Mouse (Mus musculus) natural killer cell, adult 2 months (primary cell): ENCODE measurements around the gene Hoxb8.
A peak's percentile ranks its signal among the peaks of the same experiment; 100 is the strongest.

Experiments used
- DNase-seq, 2 experiments: peaks; one replicate each; pipeline ENCODE4 v3.0.0; 2022; ENCODE audit warnings: low spot score in 2 of 2

Gene Hoxb8

GRCm38 (mm10) chr11:96281855-96282570, at the start of gene Hoxb8:
Gene Hoxb8 (plus strand): TSS chr11:96281905.
- no peak for DNase-seq

DNA sequence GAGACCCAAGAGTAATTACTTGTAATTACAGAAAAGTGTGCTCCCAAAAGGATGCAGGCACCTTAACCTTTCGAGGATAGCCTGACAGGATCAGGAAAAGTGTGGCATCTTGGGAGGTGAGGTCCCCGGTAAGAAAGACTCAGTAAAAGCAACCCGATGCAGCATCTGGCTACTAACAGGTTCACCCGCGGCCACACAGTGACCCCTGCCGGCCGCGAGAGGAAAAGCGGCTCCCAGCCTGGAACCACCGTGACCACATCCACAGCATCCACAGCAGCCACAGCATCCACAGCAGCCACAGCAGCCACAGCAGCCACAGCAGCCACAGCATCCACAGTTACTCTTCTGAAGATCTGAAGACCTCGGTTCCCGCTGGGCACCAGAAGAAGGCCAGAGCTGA, 46.8 kb upstream of the Hoxb8 start:
- peak; percentile 48 to 51 for DNase-seq

DNA sequence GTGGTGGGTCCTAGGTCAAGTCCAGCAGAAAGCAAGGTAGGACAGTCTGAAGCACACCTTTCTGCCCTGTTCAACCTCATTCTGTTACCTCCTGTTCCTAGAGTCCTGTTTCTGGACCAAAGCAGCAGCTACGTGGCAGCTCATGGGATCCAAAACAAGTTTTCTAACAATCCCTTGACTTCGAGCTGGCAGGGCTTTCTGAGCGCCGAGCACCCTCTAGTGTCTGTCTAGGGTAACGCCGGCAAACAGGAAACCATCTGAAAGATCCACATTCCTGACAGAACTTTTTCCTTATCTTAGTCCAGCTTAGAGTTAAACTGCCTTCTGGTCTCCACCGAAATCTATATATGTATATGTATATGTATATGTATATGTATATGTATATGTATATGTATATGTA, 41.5 kb upstream of the Hoxb8 start:
- no peak for DNase-seq

DNA sequence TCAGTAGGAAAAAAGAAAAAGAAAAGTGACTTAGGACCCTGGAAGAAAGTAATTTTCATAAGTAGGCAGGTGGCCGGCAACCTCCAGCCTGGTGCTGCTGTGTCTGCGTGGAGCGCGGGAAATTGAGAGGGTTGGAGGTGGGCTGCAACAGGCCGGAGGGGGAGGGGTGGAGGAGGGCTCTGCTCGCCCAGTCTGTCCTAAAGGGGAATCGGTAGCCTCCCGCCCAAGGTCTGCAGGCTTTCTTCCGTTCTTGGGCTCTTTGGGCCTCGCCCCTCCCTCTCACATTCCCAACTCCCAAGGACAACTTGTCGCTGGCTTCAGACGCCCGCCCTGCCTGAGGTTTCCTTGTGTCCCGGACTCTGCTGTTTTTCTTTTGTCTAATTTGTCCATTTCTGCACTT, 30.8 kb upstream of the Hoxb8 start:
- no peak for DNase-seq

- no peak for DNase-seq
Observed at GRCm38 (mm10) chr11:96251480-96252031, 30.1 kb upstream of the Hoxb8 start.

- no peak for DNase-seq
Observed at GRCm38 (mm10) chr11:96252541-96253120, 29.1 kb upstream of the Hoxb8 start.

DNA sequence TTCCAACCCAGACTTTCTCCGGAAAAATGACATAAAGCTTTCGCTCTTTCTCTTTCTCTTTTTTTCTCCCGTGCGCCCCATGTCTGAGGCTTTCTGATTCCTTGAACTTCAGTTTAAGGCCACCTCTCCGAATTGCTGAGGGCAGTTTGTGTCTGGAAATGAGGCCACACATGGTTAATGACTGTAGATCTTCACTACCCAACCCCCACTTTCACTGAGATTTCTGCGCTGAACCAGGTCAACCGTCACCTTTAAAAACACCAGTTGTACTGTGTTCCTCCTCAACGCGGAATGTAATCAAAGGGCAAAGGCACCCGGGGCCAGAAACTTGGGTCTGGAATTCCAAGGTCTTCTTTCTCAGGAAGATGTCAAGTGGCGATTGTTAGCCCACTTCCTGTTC, 27.5 kb upstream of the Hoxb8 start:
- no peak for DNase-seq

- DNase-seq, result no peak
Observed at GRCm38 (mm10) chr11:96255111-96255995, 26.4 kb upstream of the Hoxb8 start.

DNA sequence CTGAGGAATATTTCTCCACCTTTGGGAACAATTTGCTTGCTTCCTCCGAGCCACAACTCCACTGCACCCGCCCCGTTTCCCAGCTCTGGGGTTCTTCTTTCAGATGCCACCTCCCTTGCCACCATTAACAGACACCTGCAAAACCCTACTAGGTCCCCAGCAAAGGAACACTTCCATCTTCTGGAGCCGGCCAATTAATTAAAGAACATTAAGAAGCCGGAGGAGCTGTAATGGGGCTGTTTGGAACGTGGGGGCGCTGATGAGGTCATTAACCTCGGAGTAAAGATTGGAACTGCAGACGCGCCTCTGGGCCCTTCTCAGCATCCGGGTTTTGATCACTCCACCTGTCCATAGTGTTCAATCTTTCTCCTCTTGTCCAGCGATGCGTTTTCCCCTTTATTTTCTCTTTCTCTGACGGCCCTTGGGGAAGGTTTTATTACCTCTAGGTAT, 25.7 kb upstream of the Hoxb8 start:
- no peak for DNase-seq

GRCm38 (mm10) chr11:96257141-96257540, 24.6 kb upstream of the Hoxb8 start:
- no peak for DNase-seq

- no peak for DNase-seq
Observed at GRCm38 (mm10) chr11:96259038-96259437, 22.7 kb upstream of the Hoxb8 start.

- no peak for DNase-seq
Observed at GRCm38 (mm10) chr11:96259511-96259910, 22.2 kb upstream of the Hoxb8 start.

DNA sequence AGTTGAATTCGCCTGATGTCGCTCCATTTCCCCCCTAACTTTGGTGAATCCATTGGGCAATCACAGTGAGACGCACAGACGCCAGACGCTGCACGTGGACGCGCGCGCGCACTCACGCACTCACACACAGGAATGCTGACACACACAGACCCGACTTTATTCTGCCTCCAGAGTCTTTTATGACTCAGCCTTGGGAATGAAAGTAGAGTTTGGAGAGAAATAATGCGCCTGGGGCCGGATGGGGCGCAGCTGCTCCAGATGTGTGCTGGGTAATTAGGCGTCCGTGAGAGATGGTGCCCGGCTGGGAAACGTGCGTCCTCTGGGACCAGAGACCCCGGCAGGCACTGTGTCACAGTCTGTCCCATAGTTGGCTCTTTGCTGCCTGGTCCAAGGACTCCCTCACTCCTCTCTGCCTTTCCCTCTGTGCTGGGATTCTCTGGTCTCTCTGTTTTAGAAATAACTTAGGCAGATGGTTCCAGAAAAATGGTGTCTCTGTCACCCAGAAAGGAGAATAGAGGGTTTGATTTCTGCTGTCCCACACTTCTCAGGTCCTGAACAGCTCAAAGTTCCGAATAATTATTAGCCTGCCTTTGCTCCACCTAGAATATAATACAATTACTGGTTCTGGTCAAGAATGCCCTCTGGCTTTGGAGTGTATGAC, 21.3 kb upstream of the Hoxb8 start:
- no peak for DNase-seq

GRCm38 (mm10) chr11:96261323-96261890, 20.3 kb upstream of the Hoxb8 start:
- DNase-seq, result peak in 1 of 2 experiments; percentile 48

- DNase-seq, result no peak
Observed at GRCm38 (mm10) chr11:96262262-96262830, 19.4 kb upstream of the Hoxb8 start.

GRCm38 (mm10) chr11:96263636-96264389, 17.9 kb upstream of the Hoxb8 start:
- no peak for DNase-seq

DNA sequence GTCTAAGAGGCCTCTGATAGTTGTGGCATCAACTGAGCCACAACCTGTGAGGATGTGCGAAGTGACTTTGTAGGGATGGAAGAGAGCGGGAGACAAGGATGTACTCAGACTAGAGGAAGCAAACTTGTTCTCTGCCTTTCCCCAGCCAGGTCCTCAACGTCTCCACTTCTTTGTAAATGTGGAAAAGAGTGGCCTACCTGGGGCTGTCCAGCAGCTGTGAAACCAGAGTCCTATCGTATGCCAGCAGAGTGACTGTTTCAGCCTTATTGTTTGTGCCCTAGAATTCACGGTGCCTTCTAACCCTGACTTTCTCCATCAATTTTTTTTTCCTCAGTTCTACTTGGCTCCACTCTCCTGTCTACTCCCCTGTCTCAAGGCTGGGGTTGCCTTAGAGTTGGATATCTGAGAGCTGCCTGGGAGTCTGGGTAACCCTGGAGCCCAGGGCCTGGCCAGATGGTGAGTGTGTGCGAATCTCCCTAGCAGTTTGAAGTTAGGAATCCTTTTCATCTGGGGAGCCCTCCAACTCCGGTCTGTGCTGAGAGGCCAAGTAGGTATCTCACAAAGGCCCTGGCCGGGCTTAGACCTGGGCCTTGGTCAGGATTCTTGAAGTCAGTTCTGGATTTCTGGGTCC, 17.2 kb upstream of the Hoxb8 start:
- no peak for DNase-seq

GRCm38 (mm10) chr11:96265954-96266353, 15.8 kb upstream of the Hoxb8 start:
- no peak for DNase-seq

DNA sequence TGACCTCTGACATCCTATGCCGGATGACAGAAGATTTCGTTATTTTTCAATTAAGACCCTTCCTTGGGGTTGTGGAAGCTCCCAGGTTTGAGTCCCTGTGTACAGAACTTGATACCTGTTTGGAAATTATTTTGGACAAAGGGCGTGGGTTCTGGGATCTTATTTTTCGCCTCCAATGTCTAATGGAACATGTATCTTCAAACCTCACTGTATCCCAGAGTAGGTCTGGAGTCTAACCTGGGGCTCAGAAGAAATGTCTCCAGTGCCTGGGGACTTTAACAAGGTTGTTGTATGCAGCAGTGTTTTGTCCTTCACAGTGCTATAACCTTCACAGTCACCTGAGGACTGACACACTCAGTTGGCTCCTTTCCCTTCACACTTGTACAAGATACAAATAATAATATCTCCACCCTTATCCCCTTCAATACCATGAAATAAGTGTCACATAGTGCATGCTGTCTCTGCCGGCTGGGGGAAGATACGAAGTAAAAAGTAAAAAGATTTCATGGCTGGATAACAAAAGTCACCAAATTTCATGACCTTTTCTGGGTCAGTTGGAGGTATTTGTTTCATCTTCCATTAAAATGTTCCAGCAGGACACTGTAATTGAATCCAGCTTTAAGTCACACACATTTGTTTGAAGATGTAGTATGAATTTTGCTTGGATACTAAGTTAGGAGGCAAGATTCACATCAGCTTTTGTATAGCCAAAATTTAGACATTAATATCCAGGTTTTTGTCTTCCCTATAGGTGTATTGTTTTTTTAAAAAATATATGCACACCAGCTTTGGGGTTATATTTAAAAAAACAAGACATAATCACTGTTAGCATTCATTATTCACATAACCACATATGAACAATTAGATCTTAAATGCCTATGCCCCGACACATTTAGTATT, 14.4 kb upstream of the Hoxb8 start:
- no peak for DNase-seq
